Mouse (Mus musculus) frontal cortex, adult 2 months (tissue): Measurements from ENCODE around the gene Stard9. TPM values are rescaled to one million over a fixed set of nuclear protein-coding genes. Genes with fewer than 3 reads are reported as not detected.
"Not testable (repeated sequence)": the region's sequence is repeated elsewhere in the genome, so short reads cannot be mapped to it uniquely, and the experiment has no call there.

Experiments
- DNase-seq, 2 experiments: peaks; one replicate each; pipeline ENCODE4 v3.0.0; 2022; ENCODE audit warnings: low spot score in 1 of 2; ENCODE audit errors: extremely low spot score in 1 of 2
- polyA plus RNA-seq: library from polyadenylated mRNA; depleted of rRNA; stranded (reverse); fragments of >200 nt; gene quantifications from 2 replicates; pipeline ENCODE4 v1.2.3, GENCODE M21; 2012

The Stard9 gene
- polyA plus RNA-seq, 1 experiment = 16.4 TPM

DNA sequence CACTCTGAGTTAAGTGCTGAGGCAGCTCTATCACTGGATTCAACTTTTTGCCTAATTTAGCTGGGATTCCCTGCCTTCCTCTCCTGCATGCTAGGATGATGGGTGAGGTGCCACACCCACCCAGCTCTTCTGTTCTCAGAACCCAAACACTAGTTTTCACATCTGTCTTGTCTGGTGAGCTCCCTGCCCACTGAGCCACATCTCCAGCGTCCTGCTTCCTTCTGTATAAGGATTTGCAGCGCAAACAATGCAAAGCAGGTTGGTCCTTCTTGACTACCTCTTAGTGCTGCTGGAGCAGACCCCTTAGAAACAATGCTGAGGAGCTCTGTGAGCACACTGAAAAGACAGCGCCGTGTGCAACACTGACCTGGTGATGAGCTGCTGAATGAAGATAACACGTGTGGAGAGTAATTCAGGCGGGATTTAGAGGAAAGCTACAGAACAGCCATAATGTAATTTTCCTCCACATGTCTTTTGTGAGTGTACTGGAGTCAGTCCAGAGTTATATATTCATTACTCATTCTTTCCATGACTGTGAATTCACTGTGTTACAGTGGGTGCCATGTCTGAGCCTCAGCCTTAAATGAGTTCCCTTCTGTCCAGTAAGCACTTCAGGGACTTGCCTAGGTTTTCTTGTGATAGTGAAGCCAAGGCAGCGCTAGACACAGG lies 23.5 kb downstream of the Stard9 start:
- no peak for DNase-seq

DNA sequence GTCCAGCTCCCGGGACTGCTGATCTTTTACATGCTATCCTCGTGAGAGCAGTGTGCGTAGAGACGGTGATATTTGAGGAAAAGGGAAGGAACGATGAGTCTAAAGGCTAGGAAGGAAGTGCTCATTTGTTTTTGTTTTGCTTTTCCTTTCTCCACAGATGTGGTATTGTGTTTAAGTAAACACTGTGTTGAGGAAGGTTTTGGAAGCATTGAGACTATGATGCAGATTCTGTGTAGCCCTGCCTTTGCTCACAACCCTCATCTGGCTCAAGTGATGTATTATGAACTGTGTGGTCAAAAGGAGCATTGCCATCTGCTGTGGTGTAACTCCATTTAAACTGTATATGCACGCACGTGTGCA lies 24.0 kb downstream of the Stard9 start:
- DNase-seq = no peak

DNA sequence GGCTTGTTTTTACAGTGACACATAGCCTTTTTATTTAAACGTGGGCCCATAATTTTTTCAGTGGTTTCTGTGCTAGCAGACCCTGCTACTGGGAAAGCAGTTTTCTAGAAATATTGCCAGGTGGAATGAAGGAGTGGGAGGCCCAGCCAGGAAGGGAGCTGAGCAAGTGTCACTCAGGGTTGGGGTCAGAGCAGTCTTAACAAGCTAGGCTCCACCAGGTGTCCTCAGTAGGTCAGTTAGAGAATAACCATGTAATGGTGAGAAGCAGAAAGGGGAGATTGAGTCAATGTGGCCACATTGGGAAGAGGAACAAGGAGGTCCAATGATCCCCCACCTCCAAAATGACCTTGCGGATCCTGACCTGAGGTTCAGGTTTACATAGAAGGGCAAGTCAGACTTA lies 25.8 kb downstream of the Stard9 start:
- no peak for DNase-seq

DNA sequence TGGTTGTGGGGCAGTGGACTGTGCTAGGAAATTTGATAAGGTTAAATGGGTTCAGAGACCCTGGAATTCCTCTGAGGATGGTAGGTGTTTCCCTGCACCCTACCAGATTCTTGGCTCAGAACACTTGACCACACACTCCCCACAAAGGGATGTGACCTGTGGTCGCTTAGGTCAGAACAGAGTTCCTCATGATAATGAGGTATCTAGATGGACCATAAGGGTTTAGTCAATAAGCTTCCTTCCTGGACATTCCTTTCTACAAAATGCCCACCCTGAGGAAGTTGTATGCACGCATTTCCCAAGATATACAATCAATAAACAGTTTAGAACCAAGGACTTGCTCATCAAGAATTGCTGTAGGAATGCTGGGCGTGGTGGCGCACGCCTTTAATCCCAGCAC lies 27.0 kb downstream of the Stard9 start:
- no peak for DNase-seq

DNA sequence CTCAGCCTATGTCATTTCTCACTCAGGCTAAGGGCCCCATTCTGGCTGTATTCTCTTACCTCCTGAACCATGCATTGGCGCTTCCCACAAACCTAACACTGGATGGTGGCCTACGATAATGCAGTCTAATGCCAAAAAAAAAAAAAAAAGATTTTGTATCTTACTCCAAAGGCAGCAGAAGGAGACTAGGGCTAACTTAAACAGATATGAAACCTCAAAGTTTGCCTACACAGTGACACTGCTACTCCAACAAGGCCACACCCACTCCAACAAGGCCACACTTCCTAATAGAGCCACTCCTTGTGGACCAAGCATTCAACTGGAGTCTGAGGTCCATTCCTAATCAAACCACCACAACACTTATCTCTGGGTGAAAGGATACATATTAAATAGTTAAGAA lies 27.8 kb downstream of the Stard9 start:
- DNase-seq = no peak

DNA sequence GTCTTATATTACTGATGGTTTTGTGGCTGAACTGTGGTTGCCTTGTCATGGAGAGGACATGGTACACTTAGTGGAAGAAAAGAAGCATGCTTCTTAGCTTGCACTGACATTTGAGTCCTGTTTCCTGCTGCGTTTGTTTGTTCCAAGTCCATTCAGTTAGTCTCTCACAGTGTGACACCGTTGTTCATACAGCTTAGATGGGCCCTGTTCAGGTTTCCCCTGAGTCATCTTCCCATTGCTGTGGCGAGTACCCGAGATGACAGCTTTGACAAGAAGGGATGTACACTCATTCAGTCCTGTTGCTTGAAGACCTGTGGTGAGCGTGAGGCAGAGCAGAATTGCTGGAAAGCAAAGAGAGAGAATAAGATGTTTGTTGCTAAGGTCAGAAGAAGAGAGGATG lies 29.6 kb downstream of the Stard9 start:
- no peak for DNase-seq

DNA sequence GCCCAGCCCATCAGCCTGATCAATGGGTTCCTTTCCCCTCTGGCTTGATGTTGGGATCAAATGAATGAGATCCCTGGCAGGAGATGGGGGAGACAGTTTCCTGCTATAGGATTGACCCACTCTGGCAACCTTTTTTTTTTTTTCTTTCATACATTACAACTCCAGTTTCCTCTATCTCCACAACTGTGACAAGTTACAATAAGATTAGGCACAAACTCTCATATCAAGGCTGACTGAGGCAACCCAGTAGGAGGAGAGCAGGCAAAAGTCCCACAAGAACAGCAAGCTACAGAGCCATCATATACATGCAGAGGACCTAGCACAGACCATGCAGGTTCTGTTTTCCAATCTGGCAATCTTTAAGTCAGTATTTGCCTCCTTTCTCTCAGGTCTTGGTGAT lies 30.4 kb downstream of the Stard9 start:
- DNase-seq = no peak

DNA sequence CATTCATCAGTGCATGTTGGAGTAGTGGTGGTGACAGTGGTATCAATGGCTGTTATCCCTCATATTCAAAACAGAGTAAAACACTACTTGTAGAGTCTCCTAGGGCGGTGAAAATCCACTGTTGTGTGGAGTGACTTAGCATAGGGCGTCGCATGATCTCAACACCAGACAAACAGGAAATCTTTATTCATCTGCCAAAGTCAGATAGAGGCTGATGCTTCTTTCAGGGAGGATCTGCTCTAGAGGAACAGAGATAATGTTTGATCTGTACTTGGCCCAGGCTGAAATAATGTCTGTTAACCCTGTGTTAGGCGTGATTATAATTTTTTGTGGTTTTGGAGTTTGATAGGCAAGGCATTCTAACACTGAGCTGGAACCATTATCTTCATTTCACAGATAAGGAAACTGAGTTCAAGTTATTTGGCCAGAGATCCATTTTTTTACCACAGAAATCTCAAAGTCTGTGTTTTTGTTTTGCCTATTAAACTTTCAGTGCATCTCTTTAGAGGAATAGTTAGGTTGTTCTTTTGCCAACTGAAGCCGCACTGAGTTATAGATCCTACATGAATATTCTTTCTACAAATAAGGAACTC lies 31.7 kb downstream of the Stard9 start:
- no peak for DNase-seq

DNA sequence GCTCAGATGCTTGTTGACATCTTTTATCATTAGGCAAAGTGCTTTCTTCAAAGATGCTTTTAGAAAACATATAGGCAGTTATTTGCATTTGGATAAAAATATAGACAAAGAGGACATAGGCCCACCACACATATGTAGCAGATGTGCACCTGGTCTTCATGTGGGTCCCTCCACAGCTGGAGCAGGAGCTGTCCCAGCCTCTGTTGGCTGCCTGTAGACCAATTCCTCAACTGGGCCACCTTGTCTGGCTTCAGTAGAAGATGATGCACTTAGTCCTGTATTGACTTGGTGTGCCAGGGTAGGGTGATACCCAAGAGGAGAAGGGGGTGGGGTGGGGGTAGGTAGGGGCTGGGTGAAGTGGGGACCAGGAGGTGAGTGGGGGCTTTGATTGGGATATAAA lies 33.8 kb downstream of the Stard9 start:
- DNase-seq = no peak

DNA sequence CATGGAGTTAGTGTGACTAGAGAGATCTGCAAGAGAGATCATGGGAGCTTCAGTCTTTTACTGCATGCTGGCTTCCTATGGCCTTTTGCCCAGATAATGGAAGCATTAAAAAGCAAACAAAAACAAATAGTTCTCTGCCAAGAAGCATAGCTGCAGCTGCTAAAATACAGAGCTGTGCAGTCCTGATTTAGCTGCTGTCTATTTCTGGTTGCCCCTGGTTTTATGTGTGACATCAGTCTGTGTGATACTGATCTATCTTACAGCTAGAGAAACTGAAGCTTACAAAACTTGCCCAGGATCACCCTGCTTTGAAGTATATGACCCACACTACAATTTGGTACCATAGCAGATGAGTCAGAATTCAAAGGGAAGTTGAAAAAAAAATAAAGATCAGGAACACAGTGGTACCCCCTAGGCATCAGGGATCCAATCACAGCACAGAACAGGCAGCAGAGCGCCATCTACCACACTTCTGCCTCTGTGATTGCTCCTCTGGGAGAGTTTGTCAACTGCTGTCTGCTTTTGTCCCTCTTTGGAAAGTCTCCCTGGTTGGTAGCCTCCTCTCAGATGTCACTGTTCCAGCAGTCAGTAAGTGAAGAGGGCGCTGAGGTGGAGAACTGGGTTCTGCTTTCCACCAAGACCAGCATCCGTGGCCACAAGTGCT lies 34.7 kb downstream of the Stard9 start:
- DNase-seq = peak in 1 of 2 experiments; percentile 11

DNA sequence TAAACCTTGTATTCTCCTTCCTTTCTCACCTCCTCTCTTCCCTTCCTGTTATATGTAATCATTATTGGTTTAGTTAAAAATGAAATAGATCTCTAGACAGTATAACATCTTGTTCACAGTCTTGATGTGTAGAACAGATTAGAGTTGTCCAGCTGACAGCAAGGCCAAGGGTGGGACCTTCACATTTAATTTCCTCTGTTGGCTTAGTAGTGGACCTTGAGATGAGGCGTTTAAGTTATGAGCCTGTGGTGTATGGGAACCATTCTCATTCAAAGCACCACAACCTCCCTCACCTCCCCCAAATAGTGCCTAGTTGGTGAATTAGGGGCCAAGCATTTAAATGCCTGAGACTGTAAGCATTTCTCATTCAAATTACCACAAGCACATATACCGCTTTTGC lies 38.5 kb downstream of the Stard9 start:
- no peak for DNase-seq

DNA sequence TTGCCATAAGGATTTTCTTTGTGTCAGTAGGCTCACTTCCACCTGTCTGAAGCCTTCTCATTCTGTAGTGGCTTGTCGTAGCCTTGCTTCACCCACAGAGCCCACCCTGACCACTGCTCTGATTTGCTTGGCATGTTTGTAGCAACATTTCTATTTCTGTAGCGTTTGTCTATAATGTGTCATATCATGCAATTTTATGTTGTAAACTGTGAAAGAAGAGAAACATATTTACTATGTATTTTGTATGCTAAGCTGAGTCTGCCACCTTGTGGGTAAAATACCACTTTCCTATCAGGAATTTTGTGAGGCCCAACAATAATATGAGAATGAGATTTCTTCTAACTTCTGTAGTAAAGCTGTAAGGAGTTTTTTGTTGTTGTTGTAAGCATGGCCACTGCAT lies 41.3 kb downstream of the Stard9 start:
- DNase-seq = peak in 1 of 2 experiments; percentile 16

DNA sequence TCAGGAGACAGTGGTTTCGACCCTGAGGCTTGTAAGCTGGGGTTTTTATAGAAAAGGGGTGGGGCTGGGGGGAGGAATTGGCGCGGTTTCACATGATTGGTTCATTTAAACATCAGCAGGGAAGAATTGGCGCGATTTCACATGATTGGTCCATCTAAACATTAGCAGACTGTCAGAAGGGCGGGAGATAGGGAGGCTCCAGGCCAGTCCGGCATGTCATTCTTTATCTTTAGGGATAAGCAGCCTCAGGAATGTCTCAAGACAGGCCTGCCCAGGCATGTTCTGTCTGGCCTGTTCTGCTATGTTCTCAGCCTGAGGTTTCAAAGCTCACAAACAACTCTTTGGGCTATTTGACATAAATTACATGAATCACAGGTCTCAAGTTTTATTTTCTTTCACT lies 52.2 kb downstream of the Stard9 start:
- not testable (repeated sequence) for DNase-seq

DNA sequence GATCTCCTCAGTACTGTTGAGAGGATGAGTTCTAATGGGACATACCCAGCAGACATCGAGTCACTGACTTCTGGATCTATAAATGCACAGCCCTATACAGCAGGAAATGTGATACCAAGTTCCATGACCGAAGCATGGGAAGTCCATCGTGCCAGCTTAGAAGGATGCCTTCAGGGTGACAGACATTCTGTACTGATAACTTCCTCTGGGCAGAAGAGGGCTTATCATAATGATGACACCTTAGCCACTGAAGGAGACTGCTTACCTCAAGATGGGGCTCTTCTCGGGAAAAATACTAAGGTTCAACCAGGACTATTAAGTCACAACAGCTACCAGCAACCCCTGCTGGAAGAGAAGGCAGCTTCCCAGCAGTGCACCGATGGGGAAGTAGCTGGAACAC lies 68.8 kb downstream of the Stard9 start:
- DNase-seq = no peak

DNA sequence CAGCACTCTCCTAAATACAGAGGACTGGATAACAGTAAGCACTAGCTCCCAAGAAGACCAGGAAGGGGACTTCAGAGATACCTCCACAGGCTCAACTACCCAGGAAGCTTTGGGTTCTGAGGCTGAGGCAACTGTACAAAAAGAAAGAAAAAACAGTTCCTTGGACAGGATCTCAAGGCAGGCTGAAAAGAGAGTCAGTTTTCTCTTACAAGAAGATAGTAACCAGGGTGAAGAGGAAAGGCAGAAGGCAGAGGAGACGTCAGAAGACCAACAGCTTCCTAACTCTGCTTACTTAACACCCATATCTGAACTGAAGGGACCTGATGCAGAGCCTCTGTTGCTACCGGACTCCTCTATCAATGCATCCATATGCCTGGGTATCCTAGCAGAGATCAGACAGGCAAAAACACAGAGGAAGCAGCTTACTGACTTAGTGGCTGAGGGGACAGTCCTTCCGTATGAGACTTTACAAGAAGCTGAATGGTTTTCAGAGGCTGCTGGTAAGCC lies 71.5 kb downstream of the Stard9 start:
- no peak for DNase-seq

DNA sequence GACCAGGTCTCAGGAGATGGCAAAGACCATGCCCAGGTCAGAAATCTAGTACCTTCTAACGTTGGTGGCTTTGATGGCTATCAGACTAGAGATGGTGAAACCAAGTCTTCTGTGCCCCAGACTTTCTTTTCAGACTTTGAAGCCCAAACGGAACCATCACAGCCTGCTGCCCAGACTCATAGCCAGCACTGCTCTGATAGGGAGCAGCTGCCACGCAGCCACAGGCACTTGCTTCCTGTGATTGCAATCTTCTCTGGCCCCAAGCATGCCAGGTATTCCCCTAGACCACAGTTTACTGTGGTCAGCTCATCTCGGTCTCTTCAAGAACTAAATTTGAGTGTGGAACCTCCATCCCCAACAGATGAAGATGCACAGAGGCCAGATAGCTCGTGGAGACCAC lies 73.8 kb downstream of the Stard9 start:
- no peak for DNase-seq

DNA sequence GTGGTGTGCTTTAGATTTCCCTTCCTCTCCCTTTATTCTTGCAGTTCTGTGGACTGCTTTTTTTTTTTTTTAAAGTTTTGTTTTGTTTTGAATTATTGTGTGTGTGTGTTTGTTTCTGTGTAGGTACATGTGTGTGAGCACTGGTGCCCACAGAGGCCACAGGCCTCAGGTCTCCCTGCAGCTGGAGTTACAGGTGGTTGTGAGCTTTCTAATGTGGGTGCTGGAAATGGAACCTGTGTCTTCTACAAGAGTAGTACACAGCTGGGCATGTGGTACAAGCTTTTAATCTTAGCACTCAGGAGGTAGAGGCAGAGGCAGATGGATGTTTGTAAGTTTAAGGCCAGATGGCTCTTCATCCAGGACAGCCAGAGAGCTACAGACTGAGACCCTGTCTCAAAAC lies 78.1 kb downstream of the Stard9 start:
- DNase-seq = no peak

DNA sequence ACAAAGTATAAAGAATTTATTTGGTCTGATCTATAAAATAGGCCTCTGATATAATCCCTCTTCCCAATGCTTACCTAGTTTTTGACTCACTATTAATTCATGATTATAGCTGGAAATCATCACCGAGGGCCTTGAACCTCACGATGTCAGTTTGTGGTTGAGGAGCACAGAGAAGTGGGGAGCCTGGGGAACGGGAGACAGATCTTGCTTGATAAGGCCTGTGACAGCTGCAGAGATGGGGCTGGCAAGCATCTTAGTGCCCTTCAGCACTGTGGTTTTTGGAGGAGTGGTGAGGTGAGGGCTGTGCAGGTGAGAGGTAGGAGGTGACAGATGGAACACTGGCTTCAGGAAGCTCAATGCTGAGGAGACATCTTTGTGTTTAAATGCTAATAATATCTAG lies 81.2 kb downstream of the Stard9 start:
- DNase-seq = no peak

DNA sequence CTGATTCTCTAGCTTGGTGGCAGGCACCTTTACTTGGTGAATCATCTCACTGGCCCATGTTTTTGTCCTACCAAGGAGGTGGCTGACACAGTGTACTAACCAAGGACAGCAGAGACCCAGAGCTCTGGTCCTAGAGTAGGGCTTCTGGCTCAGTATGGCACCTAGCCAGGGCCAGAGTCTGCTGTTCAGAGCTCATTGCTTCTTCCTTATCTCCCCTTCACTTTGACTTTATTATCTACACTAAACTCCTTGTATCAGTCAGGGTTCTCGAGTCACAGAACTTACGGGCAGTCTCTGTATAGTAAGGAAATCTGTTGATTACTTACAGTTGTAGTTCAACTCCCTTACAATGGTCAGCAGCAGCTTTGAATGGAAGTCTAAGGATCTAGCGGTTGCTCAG lies 82.0 kb downstream of the Stard9 start:
- DNase-seq = no peak

DNA sequence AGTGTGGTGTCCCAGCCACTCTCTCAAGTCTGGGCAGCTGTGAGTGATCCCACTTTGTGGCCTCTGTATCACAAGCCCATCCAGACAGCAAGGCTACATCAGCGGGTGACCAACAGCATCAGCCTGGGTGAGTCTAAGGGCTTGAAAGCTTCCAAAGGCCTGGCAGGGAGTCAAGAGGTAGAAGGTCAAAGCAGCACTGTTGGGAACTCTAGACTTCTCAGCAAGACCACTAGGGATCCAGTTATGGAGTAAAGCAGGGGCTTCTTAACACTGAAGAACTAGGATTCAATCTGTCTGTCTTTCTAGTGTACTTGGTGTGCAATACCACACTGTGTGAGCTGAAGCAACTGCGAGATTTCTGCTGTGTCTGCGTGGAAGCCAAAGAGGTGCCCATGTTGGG lies 84.5 kb downstream of the Stard9 start:
- DNase-seq = no peak

DNA sequence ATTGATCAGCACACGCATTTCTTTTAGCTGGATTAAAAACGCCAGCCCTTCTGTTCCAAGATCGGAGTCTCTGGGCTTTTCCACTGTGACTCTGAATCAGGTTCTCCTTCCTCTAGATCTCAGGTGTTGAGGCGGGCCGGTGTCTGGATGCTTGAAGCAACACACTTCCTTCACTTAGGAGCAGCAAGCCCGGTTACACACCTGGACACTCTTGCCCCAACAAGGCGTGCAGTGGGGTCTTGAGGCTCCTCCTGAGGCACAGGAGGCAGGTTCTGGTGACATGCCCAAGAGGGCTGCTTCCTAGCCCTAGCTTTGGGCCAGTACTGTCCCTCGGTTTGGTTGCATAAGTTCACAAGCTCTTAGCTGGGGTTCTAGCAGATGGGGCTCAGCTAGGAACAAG lies 89.6 kb downstream of the Stard9 start:
- no peak for DNase-seq

DNA sequence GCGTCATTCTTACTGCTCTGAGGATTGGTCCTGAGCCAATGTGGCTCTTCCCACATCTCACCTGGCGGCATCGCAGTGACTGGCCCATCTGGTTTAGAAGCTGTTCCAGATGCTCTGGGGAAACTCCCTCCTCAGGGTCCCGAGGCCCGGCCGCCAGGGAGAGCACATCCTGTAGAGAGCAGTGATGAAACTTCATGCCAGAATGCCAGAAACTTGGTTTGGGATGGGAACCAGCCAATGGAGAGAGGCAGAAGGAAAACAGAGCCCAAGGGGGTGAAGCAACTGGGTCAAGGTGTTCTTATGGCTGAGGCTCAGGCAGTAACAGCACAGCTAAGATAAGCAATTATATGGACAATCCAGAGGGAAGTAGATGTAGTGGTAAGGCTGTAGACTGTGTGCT lies 91.9 kb downstream of the Stard9 start:
- DNase-seq = no peak
